Mouse (Mus musculus) frontal cortex, postnatal 36 days (tissue): ENCODE data around the gene Thtpa.

Source experiments
- DNase-seq, 2 experiments: peaks; one replicate each; pipeline ENCODE4 v3.0.0; 2022; ENCODE audit warnings: low spot score in 2 of 2

Thtpa gene

DNA sequence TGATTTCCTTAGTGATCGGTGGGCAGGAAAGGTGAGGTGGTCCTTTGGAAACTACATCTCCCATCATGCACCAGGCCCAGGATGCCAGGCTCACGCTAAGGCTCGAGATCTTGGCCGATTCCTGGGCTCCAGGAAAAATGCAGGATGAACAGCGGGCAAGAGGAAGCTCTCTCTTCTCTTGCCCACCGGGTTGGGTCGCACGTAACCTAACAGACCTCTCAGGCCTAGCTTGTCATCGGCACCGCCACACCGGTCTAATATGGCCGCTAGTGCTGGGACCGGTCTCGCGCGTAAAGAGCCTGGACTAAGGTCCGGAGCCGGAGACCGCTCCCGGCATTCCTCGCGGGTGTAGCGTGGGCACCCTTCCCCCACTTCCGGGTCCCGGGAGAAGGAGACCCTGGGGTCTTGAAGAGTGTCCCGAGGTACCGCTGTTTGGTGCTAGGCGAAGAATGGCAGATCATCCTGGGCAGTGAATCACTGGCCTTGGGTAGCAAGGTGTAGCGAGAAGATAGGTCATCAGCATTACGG is at the start of gene Thtpa:
Gene Thtpa, plus strand, starts transcription at position 81 of the 528 bp plus-strand sequence.
- DNase-seq, result peak; percentile 86

DNA sequence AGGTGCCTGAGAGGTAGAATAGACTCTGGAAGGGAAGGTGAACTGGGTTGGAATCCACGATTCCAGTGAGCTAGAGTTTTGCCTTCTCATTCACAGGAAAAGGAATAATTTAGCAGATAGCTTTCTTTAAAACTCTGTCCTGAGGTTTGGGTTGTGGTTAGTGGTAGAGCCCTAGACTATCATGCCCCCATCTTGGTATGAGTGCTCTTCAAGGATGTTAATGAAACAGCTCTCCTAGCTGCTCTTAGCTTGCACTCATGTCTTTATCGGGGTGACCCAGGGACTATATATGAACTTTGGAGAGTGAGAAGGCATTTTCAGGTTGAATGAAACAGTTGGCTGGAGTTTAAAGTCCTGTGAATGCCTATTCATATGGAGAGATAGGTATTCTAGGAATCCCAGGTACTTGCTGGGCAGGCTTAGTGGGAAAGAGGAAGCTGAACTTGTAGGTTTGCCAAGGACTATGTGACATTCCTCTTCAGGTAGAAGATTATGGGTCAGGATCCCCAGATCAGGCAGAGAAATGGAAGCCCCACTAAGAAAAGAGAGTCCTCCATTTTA is 46.5 kb upstream of the Thtpa start:
- DNase-seq, result no peak

DNA sequence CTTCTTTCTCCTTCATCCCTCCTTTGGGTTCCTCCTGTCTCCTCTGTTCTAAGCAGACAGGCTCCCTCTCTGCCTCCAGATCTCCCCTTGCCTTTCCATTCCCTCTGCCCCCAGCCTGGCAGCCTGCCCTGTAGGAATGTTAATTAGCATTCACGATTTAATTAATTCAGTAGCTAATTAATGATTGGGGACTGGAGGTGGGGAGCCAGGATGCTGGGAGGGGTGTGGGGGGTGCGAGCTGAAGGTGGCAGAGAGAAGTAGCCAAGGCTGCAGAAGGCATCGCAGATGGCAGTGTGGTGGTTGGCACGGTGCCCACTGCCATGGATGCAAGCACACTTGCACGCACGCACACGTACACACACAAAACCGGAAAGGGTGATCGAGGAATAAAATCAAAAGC is 42.1 kb upstream of the Thtpa start:
- peak; percentile 78 to 81 for DNase-seq

DNA sequence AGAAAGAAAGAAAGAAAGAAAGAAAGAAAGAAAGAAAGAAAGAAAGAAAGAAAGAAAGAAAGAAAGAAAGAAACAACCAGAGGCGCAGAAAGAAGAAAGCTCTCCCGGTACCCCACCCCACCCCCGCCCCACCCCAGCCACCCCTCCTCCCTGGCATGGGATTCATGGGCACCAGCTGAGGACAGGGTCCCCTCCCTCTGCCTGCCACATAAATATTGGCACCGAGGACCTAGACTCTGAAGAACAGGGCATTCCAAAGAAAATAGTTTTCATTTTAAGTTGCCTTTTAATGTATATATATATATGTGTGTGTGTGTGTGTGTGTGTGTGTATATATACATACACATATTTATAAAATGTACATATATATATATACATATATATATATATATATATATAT is 41.5 kb upstream of the Thtpa start:
- no peak for DNase-seq

DNA sequence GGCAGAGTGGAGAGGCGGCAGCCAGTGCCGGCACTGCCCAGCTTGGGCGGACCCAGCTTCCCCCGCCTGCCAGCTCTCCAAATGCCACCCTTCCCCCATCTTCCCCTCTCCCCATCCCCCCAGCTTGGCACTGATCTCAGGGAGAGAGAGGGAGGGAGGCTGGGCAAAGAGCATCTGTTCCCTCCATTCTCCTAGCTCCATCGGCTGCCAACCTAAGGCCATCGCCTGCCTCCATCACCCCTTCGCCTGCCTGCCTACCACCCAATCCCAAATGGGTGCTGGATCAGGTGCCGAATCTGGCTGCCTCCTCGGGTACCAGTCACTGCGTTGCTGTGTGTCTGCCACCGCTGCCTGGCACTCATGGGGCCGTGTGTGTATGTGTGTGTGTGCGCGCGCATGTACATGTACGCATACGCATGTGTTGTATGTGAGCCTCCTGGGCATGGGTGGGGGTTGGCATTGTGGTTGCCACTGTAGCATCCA is 40.8 kb upstream of the Thtpa start:
- DNase-seq, result peak; percentile 81 to 89

DNA sequence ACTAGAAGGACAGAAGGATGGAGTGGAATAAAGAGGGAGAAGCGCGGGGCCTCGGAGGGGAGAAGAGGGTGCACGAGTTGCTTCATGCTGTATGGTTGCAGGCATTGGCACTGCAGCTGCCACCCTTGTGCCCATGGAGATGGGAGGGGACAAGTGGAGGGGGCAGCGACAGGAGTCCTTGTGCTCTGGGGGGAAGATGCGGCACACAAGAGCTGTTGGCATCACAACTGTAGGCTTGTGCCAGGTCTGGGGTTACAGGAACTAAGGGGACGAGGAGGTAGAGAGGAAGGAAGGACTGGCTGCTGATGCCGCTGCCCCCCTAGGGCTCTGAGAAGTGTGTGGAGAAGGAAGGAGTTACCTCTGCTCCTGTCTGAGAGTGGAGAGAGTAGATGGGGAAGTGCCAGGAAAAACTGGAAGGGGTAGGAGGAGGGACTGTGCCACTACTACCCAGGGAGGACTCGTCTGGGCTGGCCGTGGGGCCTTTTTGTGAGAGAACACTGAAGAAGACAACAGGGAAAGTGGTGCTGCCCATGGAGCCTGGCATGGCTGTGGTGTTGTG is 40.3 kb upstream of the Thtpa start:
- DNase-seq, result no peak

DNA sequence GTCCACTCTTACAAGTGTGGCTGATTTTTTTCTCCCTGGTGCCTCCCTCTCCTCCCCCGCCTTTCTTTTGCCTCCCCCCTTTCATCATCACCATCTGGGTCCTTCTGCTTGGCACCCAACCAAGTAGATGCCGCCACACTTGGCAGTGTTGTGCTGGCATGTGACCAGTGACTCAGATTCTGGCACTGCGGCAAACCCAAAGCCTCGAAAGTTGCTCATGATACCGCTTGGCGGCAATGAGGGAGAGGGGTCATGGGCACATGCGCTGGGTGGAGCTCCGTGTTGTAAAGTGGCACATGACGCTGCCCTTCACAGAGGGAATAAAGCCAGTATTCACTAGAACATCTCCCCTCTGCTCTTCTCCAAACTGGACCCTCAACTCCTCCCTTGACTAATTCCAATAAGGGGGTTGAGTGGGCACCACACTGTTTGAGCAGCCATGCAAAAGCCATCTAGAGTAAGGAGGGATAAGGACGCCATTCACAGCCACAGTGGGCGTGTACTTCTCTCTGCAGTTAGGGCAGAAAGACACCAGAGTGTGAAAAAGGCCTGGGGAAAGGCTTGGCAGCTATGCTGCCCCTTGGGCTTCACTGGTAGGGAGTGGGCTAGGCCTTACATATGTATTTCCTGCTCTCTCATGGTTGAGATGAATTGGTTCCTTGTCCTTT is 39.3 kb upstream of the Thtpa start:
- peak; percentile 90 to 92 for DNase-seq

DNA sequence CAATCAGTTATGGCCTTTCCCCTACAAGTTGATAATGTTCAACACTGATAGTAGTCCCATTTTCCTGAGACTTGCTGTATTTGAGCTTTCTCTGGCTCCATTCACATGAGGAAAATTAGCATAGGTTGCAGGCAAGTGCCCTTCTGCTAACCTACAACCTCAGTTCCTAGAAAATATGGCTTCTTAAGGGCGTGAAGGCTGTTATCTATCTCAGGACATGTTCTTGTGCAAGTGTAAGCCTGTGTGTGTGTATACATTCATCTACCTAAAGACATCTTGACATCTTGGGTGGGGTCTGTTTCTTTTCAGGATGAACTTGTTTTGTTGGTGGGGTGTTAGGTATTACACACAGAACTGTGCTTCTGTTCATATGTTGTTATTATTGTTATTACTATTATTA is 35.6 kb upstream of the Thtpa start:
- DNase-seq, result no peak

DNA sequence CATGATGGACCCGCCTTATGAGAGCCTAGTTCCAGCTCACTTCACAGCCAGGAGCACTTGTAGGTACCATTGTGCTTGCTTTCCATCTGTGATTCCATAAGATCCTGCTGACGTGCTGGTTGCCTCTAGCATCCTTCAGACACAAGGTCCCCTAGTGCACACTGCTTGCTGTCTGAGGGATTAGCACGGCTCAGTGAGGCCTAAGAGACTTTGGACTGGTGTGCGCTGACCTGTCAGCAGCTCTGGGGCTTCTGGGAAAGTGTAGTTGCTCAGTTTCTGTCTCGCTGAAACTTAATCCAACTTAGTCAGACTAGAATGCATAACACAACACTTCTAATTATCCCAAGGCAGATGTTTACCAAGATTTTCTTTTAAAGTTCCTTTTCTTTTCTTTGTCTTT is 34.7 kb upstream of the Thtpa start:
- DNase-seq, result no peak

DNA sequence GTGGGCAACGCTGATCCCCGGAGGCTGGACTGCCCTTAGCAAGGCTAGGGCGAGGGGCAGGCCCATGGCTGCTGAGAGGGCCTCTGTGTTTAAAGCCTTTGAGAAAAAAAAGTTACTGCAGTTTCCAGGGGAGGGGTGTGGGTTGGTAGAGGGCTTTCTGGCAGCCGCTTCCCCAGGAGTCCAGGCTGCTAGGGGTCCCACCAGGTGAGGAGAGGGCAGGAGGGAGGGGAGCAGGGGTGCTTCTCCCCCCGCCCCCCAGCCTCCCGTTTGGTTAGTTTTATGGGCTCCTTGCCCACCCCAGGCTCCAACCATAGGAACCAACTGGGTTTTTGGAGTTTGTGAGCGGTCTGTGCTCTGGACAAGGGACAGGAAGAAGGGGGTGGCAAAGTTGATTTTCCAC is 32.7 kb upstream of the Thtpa start:
- no peak for DNase-seq

DNA sequence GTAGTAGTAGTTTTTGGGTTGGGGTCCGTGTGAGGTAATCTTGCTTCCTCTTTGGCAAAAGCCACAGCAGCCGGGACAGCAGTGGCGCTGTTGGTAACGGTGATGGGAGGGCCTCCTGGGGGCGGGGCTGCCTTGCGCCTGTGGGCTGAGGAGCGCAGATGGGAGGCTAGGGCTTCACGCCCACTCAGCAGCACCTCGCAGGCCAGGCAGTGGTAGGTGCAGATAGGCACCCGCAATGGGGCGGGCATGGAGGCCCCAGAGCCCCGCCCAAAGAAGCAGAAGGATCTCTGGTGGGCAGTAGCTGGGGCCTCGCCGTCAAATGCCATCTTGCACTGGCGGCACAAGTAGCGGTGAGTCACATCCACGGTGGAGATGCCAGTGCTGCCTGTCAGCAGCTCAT is 32.0 kb upstream of the Thtpa start:
- no peak for DNase-seq

DNA sequence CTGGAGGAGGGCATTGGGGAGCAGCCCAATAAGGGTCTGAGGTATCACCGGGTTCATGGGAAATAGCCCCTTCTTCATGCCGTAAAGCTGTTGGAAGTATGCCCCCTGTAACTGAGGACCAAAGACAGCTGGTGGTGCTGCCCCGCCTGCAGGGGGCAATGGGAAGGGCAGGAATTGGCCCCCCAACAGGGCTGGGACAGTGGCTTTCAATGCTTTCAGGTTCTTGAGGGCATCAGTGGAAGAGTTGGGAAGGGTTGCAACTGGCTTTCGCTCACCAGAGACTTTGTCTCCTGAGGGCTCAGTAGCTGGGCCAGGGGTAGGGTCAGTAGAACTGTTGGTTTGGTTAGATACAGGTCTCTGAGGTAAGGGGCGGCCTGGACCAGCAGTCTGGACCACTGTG is 31.5 kb upstream of the Thtpa start:
- no peak for DNase-seq

DNA sequence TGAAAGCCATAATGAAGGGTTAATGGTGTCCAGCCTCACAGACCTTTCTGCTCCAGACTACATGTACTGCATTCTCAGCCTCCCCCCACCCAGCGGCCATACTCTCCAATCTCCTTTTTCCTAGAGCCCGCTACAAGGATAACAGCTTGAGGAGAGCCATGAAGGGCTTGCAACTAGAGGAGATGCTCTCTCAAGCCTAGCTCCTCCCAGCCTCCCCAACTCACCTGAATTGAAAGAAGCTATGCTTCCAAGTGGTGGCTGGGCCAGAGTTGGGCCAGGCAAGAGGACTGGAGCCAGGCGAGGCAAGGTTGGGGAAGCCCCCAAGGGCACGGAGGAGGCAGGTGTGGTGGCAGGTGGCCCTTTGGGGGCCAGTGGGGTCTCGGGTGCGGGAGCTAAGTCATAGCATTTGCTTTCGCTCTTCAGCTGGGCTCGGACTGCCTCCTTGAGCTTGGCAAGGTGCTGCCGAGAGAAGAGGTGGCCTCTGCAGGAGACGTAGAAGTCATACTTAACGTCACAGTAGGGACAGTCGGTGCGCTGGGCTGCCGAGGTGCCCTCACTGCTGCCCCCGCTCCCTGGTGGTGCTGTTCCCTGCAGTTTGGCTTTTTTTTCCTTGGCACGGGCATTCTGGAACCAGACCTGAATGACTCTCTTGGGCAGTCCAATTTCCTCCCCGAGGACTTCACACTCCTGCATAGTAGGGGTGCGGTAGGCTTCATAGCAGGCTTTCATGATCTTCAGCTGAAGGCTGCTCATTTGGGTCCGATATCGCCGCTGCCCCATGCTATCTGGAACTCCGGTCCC is 30.8 kb upstream of the Thtpa start:
- DNase-seq, result no peak

DNA sequence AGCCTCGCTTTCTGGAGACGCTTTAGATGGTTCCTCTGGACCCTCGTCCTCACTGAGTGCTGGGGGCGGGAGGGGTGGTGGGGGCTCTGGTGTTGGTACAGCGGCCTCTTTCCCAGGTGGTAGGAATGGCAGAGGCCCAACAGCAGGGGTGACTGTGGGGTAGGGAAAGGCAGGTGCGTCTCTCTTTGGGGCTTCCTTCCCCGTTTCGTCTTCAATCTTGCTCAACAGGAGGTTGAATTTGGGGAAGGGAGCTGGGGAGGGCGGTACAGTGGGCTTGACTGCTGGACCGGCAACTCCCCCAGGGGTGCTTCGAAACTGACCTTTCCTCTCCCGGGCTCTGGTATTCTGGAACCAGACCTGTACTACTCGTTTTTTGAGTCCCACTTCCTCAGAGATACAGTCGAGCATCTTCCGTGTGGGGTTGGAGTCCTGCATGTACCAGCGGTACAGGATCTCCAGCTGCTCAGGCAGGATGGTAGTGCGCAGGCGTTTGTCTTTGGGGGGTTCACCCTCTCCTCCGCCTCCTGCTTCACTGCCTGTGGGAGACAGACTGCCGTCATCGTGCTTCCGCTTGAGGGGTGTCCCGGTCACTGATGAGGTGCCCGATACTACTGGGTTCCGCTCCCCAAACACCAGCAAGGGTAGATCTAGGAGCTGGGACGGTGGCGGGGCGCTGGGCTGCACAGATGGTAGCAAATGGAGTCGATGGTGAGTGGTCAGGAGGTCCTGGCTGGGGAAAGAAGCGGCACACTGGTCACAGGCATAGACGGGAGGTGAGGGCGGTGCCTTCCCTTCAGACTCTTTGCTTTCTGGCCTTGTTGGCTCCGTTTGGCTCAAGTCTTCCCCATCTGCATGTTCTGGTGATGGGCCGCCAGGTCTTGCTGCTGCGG is 29.9 kb upstream of the Thtpa start:
- DNase-seq, result no peak

DNA sequence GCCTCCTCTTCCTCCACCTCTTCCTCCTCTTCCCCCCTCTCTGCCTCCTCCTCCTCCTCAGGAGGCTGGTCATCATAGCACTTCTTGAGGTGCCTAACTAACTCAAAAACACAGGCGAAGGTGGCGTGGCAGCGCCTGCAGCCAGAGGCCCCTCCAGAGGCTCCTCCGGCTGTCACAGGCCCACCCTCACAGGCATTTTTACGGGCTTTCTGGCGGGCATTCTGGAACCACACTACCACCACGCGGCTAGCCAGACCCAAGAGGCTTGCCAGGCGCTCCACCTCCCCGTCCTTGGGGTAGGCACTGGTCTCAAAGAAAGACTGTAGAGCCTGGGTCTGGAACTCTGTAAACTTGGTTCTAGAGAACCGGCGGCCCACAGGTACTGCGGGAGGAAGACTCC is 29.2 kb upstream of the Thtpa start:
- DNase-seq, result no peak

DNA sequence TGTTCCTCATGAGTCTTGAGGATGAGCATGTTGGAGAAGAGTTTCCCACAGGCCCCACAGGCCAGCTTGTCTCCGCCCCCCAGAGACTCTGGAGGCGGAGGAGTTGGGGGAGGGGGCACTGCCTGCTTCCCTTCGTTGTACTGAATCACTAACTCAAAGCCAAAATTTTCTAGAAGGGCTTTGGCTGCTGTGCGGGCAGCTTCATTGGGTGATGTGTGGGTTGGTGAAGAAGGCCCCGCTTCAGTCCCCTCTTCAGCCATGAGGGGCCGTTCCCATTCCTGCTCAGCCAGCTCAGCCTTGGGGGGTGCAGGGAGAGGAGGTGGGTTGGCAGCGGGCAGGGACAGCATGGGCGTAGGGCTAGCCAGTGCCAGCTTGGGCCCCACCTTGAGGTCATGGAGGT is 28.5 kb upstream of the Thtpa start:
- no peak for DNase-seq

DNA sequence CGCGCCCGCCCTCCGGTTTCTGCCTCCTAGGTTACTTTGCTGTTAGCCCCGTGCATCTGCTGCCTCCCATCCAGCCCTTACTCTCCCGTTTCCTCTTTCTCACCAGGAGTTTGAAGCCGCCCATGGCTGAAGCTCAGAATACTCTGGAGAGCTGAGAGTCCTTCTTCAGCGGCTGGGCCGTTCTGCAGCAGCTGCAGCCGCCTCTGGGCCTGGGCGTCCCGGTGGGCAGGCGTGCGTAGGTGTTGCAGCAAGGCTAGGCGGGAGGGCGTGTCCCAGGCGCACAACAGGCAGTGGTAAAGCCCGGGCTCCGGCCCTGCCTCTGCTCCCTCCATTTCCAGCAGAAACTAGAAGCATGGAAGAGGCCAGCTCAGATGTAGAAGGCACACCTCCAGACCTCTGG is 22.8 kb upstream of the Thtpa start:
- no peak for DNase-seq

DNA sequence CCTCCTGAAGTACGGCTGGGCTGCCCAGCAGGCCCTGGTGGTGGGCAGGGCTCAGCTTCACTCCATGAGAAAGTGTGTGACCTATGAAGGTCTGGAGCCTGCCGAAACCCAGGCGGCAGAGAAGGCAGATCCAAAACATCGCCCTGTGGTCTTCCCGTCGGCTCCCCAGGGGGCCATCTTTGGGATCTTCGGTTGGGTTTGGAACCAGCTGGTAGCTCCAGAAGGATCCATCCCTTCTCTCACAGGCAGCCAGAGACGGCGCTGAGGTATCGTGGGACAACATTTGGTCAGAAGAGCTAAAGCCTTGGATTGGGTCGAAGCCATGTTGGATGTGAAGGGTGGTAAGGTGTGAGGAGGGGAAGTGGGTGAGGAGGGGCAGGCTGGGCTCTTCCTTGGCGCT is 20.2 kb upstream of the Thtpa start:
- DNase-seq, result no peak

DNA sequence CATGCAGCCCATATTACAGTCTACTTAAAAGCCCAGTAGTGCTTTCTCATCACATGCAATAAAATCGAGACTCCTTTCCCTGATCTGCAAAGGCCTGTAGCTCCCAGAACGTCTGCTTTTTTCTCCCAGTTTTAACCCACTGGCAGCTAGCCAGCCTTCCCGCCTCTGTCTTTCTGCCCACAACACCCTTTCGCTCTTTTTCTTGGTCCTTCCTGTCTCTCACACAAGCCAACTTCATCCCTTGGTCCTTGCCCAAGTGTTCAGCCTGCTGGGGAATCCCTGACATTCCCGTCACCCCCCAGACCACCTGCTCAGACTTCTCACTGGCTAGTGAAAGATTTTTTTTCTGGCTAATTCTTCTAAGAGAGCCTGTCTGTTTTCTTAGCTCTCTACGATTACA is 18.4 kb upstream of the Thtpa start:
- peak; percentile 79 to 80 for DNase-seq

DNA sequence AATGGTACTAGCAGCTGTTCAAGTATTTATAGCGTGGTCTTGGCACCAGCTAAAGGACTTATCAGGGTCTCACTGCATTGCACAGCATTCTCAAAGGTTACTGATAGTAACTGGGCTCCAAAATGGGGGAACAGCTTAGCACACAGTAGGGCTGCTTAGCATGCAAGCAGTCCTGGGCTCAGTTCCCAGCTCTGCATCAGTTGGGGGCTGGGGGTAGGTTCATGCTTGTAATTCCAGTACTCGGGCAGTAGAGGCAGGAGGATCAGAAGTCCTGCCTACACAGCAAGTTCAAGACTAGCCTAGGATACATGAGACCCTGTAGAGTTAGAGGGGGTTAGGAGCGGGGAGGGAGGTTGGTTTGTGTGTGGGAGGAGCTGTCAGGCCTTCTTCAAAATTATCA is 17.6 kb upstream of the Thtpa start:
- DNase-seq, result no peak
